Mouse (Mus musculus): ENCODE data around the gene Epn1. TPM values are rescaled to one million over a fixed set of nuclear protein-coding genes. Genes with fewer than 3 reads are reported as not detected.
A peak's percentile ranks its signal among the peaks of the same experiment; 100 is the strongest.

Epn1 gene
- polyA plus RNA-seq, 1 experiment from 2014 or later = 50.4 TPM

DNA sequence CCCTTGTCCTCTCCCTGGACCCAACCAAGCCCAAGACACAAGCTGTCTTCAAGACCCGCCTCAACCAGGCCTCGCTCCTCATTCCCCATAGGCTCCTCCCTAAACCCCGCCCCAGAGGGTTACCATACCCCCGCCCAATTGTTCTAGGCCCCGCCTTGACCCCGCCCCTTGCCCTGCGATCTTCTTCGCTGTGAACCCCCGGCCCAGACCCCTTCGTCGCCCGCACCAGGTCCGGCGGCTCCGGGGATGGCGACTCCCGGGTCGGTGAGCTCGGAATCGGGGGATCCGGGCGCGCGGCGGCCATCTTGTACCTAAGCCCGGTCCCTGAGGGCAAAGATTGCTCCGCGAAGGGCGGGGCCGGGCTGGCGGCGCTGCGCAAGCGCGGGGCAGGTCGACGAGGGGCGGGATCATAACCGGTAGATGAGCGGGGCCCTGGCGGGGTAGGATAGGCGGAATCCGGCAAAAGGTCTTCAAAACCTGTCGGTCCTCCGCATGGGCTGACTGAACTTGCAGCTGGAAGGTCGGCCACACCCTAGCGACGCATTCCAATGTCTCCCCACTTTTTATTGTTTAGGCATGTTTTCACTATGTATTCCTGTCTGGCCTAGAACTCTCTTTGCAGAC is 41.8 kb upstream of the Epn1 start, which contains the start of gene Zfp784:
Gene Zfp784 (minus strand): TSS at position 338 of the 624 bp plus-strand sequence.
- under 1% methylated on average over 48 of the region's 48 CpGs for WGBS
- Histone ChIP-seq H3K4me2 (ENCODE audit: low read depth, low read length) (peak within 1 kb of the TSS; percentile 69), H3K4me3 (replicated peaks; ENCODE audit: low read length) (peak within 1 kb of the TSS; percentile 75), H3K9ac (ENCODE audit: low read length) (peak within 1 kb of the TSS; percentile 92), H3K4me1 (ENCODE audit: control insufficient read depth, insufficient read depth, low read length) (peaks cover 7% of the 10 kb centered on the region), H3K27me3 (ENCODE audit: control insufficient read depth, insufficient read depth, low read length) (no peaks in the 10 kb centered on the region), H3K9me3 (replicated peaks; ENCODE audit: control insufficient read depth, low read length) (no peaks in the 10 kb centered on the region), H3K27ac (ENCODE audit: low read length) (peak within 1 kb of the TSS; percentile 99), H3K36me3 (ENCODE audit: control insufficient read depth, insufficient read depth, low read length) (peaks cover 30% of the 10 kb centered on the region)
- ATAC-seq (ENCODE audit: insufficient read depth, low FRiP score) = peak; percentile 98

DNA sequence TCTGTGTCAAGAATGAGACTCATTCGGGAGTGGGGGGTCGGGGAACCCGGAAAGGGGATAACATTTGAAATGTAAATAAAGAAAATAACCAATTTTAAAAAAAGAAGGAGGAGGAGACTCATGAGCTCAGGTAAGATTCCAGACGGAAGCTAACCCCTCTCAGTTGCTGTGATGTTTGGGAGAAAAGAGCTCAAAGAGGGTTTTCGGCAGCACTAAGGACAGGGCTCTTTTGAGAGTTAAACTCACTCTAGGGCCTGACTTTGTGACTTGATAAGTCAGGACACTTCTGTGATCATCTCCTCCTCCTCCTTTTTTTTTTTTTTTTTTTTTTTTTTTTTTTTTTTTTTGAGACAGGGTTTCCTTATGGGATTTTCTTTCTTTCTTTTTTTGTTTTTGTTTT is 41.1 kb upstream of the Epn1 start:
- WGBS = 20% methylated on average over 5 of the region's 5 CpGs
- H3K9me3 ChIP-seq (replicated peaks; ENCODE audit: control insufficient read depth, low read length) = no peaks in the 10 kb centered on the region
- H3K4me2 ChIP-seq (ENCODE audit: low read depth, low read length) = peak overlapping the region; percentile 69
- H3K9ac ChIP-seq (ENCODE audit: low read length) = peak overlapping the region; percentile 92
- peak overlapping the region; percentile 75 for H3K4me3 ChIP-seq (replicated peaks; ENCODE audit: low read length)
- ATAC-seq (ENCODE audit: insufficient read depth, low FRiP score) = no peak
- H3K27me3 ChIP-seq (ENCODE audit: control insufficient read depth, insufficient read depth, low read length) = no peaks in the 10 kb centered on the region
- H3K4me1 ChIP-seq (ENCODE audit: control insufficient read depth, insufficient read depth, low read length) = peaks cover 7% of the 10 kb centered on the region
- H3K27ac ChIP-seq (ENCODE audit: low read length) = peak overlapping the region; percentile 99
- peaks cover 24% of the 10 kb centered on the region for H3K36me3 ChIP-seq (ENCODE audit: control insufficient read depth, insufficient read depth, low read length)

DNA sequence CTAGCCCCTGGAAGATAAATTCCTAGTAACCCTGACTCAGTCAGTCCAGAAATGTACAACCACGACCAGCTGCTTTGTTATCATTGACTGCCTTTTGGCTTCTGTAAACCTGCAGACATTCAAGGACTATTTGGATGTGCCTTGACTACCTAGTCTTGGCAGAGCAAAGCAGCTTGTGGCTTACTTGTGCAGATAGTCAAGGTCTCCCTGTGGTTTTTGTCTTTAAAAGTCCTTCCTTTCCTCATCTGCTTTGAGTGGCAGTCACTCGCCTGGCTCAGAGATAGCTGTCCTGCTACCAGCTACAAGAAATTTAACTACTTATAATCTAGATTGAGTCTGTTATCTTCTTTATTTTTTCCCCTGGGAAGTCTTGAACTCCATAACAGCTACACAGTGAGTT is 35.1 kb upstream of the Epn1 start:
- Histone ChIP-seq H3K9me3 (replicated peaks; ENCODE audit: control insufficient read depth, low read length) (no peaks in the 10 kb centered on the region), H3K4me1 (ENCODE audit: control insufficient read depth, insufficient read depth, low read length) (no peaks in the 10 kb centered on the region), H3K4me3 (replicated peaks; ENCODE audit: low read length) (no peak overlapping the region), H3K36me3 (ENCODE audit: control insufficient read depth, insufficient read depth, low read length) (no peaks in the 10 kb centered on the region), H3K27ac (ENCODE audit: low read length) (no peak overlapping the region), H3K27me3 (ENCODE audit: control insufficient read depth, insufficient read depth, low read length) (no peaks in the 10 kb centered on the region), H3K9ac (ENCODE audit: low read length) (no peak overlapping the region), H3K4me2 (ENCODE audit: low read depth, low read length) (no peak overlapping the region)
- no peak for ATAC-seq (ENCODE audit: insufficient read depth, low FRiP score)
- WGBS = 61% methylated on average over 2 of the region's 2 CpGs

- ATAC-seq (ENCODE audit: insufficient read depth, low FRiP score) = no peak
- Histone ChIP-seq H3K4me2 (ENCODE audit: low read depth, low read length) (no peak overlapping the region), H3K4me3 (replicated peaks; ENCODE audit: low read length) (no peak overlapping the region), H3K9ac (ENCODE audit: low read length) (no peak overlapping the region), H3K36me3 (ENCODE audit: control insufficient read depth, insufficient read depth, low read length) (no peaks in the 10 kb centered on the region), H3K27me3 (ENCODE audit: control insufficient read depth, insufficient read depth, low read length) (no peaks in the 10 kb centered on the region), H3K9me3 (replicated peaks; ENCODE audit: control insufficient read depth, low read length) (no peaks in the 10 kb centered on the region), H3K4me1 (ENCODE audit: control insufficient read depth, insufficient read depth, low read length) (peaks cover 5% of the 10 kb centered on the region; the same call in 1 of the 2 replicates), H3K27ac (ENCODE audit: low read length) (no peak overlapping the region)
- WGBS = 70% methylated on average over 2 of the region's 2 CpGs
Measured at GRCm38 (mm10) chr7:5046112-5046511, 33.9 kb upstream of the Epn1 start.

- no peak overlapping the region for H3K4me3 ChIP-seq (replicated peaks; ENCODE audit: low read length)
- peaks cover 9% of the 10 kb centered on the region for H3K4me1 ChIP-seq (ENCODE audit: control insufficient read depth, insufficient read depth, low read length)
- 17% methylated on average over 2 of the region's 2 CpGs for WGBS
- no peak overlapping the region for H3K9ac ChIP-seq (ENCODE audit: low read length)
- no peak overlapping the region for H3K4me2 ChIP-seq (ENCODE audit: low read depth, low read length)
- H3K27ac ChIP-seq (ENCODE audit: low read length) = no peak overlapping the region
- no peaks in the 10 kb centered on the region for H3K9me3 ChIP-seq (replicated peaks; ENCODE audit: control insufficient read depth, low read length)
- peaks cover 1% of the 10 kb centered on the region; the same call in 1 of the 2 replicates for H3K27me3 ChIP-seq (ENCODE audit: control insufficient read depth, insufficient read depth, low read length)
- H3K36me3 ChIP-seq (ENCODE audit: control insufficient read depth, insufficient read depth, low read length) = no peaks in the 10 kb centered on the region
- no peak for ATAC-seq (ENCODE audit: insufficient read depth, low FRiP score)
Measured at GRCm38 (mm10) chr7:5047313-5047712, 32.7 kb upstream of the Epn1 start.

DNA sequence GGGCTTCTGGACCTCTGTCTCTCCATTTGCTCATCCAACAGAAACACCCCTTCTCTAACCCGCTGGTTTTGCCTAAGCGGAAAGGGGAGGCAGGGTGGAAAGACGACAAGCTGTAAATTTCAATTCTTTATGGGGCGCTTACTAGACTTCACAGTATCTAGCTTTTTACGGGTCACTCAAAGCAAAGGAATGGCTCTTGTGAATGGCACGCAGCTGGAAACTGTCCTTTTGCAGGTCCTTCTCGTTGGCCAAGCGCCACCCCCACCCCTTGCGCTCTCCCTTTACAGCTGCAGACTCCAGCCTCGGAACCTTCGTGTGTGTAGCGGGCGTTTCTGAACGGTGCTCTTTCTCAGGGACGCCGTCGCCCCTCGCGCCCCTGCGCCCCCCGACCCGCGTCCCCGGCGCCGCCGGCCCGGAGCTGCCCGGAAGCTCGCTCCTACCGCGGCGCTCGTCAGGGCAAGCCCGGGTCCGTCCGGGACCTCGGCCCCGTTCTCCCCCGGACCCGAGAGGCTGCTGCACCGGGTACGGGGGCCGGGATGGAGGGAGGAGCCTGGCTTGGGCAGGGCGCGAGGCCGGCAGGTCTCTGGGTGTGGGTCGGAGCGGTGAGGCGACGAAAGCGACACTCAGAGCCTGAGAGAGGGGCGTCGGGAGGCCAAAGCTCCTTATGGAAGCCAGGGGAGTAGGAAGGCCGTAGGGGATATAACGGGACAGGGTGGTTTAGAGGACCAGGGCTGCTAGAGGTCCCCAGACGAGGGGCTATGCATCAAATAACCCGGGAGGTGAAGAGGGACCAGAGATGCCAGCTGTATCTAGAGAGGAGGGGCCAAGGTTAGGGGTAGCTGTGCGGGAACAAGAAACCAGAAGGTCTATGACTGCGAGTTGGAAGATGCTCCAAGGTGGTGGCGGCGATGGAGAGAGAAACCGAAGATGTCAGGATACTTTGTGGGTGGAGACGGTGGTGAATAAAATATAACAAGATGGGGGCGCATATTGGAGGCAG is 28.5 kb upstream of the Epn1 start, which contains the start of gene Zfp580:
Gene Zfp580 (plus strand): TSS at position 346 of the 1,000 bp plus-strand sequence.
- Histone ChIP-seq H3K36me3 (ENCODE audit: control insufficient read depth, insufficient read depth, low read length) (no peaks in the 10 kb centered on the region), H3K9me3 (replicated peaks; ENCODE audit: control insufficient read depth, low read length) (no peaks in the 10 kb centered on the region), H3K27ac (ENCODE audit: low read length) (peak within 1 kb of the TSS; percentile 64), H3K4me3 (replicated peaks; ENCODE audit: low read length) (peak within 1 kb of the TSS; percentile 65), H3K27me3 (ENCODE audit: control insufficient read depth, insufficient read depth, low read length) (peaks cover 40% of the 10 kb centered on the region), H3K4me1 (ENCODE audit: control insufficient read depth, insufficient read depth, low read length) (peaks cover 24% of the 10 kb centered on the region), H3K4me2 (ENCODE audit: low read depth, low read length) (peak within 1 kb of the TSS; percentile 85), H3K9ac (ENCODE audit: low read length) (peak within 1 kb of the TSS; percentile 94)
- 2% methylated on average over 65 of the region's 65 CpGs for WGBS
- peak; percentile 76 for ATAC-seq (ENCODE audit: insufficient read depth, low FRiP score)

- Histone ChIP-seq H3K9ac (ENCODE audit: low read length) (peak overlapping the region; percentile 94), H3K4me3 (replicated peaks; ENCODE audit: low read length) (peak overlapping the region; percentile 65), H3K4me1 (ENCODE audit: control insufficient read depth, insufficient read depth, low read length) (peaks cover 31% of the 10 kb centered on the region), H3K27me3 (ENCODE audit: control insufficient read depth, insufficient read depth, low read length) (peaks cover 43% of the 10 kb centered on the region), H3K4me2 (ENCODE audit: low read depth, low read length) (peak overlapping the region; percentile 85), H3K9me3 (replicated peaks; ENCODE audit: control insufficient read depth, low read length) (no peaks in the 10 kb centered on the region), H3K27ac (ENCODE audit: low read length) (no peak overlapping the region), H3K36me3 (ENCODE audit: control insufficient read depth, insufficient read depth, low read length) (no peaks in the 10 kb centered on the region)
- WGBS = 3% methylated on average over 12 of the region's 12 CpGs
- no peak for ATAC-seq (ENCODE audit: insufficient read depth, low FRiP score)
Measured at GRCm38 (mm10) chr7:5052438-5052837, 27.6 kb upstream of the Epn1 start.

GRCm38 (mm10) chr7:5052931-5053343 is 27.1 kb upstream of the Epn1 start:
- ATAC-seq (ENCODE audit: insufficient read depth, low FRiP score) = no peak
- peak overlapping the region; percentile 94 for H3K9ac ChIP-seq (ENCODE audit: low read length)
- H3K4me3 ChIP-seq (replicated peaks; ENCODE audit: low read length) = peak overlapping the region; percentile 65
- H3K4me2 ChIP-seq (ENCODE audit: low read depth, low read length) = peak overlapping the region; percentile 85
- no peak overlapping the region for H3K27ac ChIP-seq (ENCODE audit: low read length)
- 5% methylated on average over 45 of the region's 45 CpGs for WGBS
- peaks cover 31% of the 10 kb centered on the region for H3K4me1 ChIP-seq (ENCODE audit: control insufficient read depth, insufficient read depth, low read length)
- no peaks in the 10 kb centered on the region for H3K9me3 ChIP-seq (replicated peaks; ENCODE audit: control insufficient read depth, low read length)
- no peaks in the 10 kb centered on the region for H3K36me3 ChIP-seq (ENCODE audit: control insufficient read depth, insufficient read depth, low read length)
- peaks cover 43% of the 10 kb centered on the region for H3K27me3 ChIP-seq (ENCODE audit: control insufficient read depth, insufficient read depth, low read length)
